Mouse (Mus musculus): ENCODE data around the gene A930017K11Rik.

The A930017K11Rik gene

DNA sequence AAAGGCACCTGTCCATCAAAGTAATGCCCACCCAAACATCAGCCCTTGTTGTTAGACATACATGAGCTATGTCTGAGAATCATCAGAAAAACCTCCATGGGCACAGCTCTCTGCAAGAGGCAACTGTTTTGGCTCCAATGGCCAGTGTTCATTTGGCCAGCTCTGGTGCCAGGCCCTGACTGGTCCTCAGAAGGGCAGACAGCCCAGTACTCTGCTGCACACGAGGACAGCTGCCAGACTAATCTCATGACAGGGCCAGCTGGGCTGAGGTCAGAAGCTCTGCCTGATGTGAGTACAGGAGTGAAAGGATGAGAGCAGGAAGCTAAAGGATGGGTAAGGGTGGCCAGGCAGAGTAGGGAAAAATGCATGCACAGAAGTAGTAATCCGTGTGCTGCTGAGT lies 27.0 kb downstream of the A930017K11Rik start:
- no peak for DNase-seq (ENCODE audit: low spot score)

DNA sequence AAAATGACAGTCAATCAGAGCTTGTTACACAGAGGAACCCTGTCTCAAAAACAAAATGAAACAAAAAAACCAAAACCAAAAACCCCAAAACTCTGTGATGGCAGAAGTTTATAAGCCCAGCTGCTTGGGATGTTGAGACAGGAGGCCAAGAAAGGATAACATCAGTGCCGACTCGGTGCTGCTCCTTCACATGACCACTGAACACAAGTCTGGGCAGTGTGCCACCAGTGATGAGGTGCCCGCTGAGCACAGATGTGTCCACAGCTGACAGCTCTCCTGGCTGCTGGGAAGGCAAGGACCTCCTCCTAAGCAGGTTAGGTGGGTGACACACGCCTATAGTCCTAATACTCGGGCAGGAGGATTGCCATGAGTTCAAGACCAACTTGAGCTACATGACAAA lies 30.2 kb downstream of the A930017K11Rik start:
- DNase-seq (ENCODE audit: low spot score): peak; percentile 59

DNA sequence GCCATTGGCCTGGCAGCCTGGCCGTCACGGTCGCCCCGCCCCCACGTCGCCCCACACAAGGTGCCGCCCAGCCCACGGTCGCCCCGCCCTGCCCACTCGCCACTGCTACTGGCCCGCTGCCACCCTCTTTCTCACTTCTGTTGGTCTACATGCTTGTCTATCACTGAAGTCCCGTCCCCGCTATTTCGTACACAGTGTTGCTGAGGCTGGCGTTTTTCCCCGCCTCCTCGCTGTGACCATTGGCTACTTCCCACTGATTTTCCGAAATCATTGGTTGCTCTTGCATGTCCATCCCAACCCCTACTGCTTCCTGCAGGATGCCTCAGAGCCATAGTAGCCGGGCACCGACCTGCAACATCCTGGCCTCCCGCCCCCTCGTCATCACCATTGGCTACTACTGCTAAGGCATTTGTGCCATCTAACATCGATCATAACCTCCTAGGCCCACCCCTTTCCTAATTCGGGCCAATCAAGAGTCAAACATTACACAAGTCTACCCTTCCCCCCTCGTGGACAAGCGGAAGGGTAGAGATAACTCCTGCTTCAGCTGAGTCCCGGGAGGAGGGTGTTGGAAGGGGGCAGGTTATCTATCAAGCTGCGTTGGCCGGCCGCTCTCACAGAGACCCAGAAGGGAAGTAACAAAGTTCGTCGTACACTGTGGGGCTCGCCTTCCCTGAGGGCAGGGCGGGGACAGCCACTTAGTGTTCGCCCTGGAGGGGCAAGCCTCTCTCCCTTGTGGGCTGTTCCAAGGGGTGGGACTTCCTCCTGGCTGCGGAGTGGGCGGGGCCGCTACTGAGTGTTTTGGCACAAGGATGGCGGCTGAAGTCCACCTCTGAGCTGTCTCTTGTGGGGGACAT lies 32.4 kb downstream of the A930017K11Rik start:
- DNase-seq (ENCODE audit: low spot score): peak; percentile 100

DNA sequence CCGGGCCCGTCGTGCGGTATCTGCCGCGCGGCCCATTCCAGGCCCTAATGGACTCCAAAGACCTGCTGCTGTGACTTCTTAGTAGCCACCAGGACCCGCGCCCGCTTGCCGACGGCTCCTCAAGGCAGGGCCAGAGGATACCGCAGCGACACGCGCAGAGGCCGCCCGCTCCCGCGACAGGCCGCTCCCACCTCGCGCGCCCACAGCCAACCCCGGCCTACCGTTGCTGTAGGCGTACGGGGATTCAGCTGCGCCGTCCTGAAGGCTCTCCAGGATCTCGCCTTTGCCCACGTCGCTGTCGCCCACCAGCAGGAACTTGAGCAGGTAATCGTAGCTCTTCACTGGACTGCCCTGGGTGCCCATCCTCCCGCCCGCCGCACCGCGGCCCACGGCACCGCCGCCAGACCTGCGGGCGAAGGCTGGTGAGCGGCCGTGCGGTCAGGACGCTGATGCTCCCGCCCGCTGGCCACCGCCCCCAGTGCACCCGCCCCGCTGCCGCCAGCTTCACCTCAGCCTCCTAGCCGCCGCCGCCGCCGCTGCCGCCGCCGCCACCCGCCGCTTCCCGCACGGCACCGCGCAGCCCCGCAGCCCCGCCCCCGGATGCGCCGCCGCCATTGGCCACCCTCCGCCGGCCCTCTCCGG lies 33.1 kb downstream of the A930017K11Rik start, which contains the start of gene Rab40c:
Gene Rab40c (minus strand): TSS at position 584 of the 642 bp plus-strand sequence.
- DNase-seq (ENCODE audit: low spot score): peak; percentile 77

DNA sequence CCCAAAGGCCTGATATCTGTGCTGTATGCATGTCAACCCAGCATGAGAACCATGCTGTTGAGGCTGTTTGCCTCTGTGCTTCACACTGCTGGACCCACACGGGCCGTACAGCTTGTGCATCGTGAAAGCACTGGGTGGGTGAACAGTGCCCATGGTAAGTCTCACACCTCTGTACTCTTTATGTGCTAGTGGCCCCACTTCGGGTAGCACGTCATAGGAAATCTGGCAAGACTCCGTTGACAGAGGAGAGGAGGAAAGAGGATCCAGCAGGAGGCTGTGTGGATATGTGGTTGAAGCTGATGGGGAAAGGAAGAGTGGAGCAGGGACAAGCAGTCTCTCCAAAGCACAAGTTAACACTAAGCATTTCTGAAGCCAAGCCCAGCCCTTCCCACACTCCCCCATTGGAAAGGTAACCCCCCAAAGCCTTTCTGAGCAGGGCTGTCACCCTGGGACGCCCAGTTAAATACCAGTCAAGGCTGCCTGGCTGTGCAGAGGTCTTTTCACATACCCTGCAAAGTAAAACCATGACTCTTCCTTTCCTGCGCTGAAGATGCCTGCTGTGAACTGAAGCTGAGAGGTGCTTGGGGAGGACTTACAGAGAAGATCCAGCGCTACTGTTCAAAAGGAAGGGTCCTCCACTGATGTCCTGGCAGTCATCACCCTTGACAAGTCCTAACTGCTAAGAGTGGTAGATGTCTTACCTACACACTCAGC lies 34.2 kb downstream of the A930017K11Rik start:
- no peak for DNase-seq (ENCODE audit: low spot score)

DNA sequence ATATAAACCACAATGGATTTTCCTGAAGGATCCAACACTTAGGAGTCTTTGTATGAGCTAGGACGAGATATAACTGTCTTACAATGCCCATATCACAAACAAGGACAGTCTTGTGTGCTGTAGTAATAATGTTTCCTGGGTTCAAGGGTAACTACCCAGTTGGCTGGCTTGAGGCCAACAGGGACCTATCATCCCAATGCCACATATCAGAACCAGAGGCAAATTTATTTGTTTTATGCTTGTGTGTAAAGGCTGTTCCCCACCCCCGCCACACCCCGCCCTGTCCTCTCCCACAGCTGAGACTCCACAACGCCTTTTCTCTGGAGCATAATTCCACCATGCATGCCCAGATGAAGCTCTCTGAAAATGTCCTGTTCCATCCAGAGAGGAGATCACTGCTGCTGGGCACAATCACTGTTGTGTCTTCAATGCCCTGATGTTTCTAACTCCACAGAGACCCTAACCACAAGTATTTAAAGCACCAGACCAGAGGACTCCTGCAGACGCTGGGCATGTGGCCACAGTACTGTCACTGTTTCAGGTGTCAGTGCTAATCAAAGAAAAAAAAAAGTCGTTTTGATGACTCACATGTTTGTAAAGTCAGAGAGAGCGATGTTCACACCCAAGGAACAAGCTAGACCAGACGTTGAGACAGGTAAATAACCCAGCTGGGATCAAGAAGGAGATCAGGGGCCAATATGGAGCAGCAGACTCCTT lies 35.3 kb downstream of the A930017K11Rik start:
- peak; percentile 72 for DNase-seq (ENCODE audit: low spot score)

DNA sequence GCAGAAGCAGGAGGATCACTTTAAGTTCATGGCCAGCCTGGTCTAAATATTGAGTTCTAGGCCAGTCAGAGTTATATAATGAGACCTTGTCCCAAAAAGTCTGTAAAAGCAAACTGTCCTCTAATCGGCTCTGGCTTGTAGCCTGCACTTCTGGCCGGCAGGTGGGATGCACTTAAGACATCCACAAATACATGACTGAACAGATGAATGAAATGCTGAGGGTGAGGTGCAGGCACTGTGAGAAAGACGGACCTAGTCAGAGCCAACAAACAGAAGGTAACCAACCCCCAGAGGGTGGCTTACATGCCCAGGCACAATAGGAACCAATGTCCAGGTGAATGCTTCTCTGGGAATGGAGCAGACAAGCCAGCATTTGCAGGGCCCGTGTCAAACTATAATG lies 38.1 kb downstream of the A930017K11Rik start:
- no peak for DNase-seq (ENCODE audit: low spot score)

DNA sequence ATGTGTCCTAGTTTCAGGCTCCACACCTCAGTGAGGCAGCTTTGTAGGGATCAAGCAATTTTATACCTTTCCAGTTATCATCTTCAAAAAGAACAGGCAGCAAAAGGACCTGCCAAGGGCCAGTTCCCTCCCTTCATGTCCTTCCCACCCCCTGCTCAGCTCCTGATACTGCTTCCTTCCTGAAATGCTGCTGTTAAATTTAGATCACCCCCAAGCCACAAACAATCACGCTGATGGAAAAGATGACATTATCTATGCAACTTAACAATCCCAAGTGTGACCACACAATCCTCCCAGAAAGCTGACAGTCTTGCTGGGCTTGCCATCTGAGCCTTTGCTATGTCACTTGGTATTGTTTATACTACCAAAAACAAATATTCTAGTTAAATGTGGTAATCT lies 38.5 kb downstream of the A930017K11Rik start:
- DNase-seq (ENCODE audit: low spot score): no peak

DNA sequence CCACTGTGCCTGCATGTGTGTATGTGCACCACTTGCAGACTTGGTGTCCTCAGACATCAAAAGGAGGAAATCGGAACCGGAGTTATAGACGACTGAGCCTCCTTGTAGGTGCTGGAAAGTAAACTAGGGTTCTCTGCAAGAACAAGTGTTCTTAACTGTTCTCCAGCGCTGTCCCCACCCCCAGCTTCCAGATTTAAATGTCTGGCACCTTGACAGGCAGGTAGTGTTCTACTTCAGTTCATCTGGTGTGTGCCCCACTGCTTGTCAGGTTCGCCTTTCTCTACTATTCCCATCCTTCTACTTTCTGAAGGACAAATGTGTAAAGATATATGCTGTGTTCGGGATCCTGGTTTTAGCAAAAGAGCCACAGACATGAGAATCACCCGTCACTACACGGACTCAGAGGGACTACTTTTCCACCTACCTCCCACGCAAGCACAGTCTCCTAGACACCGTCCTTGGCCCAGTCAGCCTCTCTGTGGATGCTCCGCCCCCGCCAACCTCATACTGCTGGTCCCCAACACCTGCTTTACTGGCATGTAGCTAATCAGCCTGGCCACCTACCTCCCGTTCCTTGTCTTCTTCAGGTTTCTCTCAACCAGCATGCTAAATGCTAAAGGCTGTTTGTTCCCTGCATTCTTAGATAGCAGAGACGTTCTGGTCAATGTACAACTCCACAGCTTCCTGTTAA lies 39.0 kb downstream of the A930017K11Rik start:
- peak; percentile 56 for DNase-seq (ENCODE audit: low spot score)

DNA sequence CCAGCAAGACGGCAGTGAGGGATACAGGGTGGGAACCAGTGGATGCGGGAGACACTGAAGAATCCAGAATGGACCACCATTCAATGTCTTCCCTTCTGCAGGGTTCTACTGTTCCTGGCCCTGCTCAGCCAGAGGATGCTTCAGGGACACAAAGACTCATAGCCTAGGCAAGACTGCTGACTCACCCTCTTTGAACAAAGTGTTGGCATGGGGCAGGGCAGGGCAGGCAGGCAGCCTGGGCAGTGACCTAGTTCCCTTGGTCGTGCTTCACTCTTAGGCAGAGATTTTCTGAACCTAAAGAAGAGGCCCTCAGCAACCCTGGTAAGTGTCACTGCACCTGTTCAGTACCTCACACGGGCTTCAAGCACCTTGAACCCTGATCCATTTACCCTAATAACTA lies 40.5 kb downstream of the A930017K11Rik start:
- DNase-seq (ENCODE audit: low spot score): no peak

DNA sequence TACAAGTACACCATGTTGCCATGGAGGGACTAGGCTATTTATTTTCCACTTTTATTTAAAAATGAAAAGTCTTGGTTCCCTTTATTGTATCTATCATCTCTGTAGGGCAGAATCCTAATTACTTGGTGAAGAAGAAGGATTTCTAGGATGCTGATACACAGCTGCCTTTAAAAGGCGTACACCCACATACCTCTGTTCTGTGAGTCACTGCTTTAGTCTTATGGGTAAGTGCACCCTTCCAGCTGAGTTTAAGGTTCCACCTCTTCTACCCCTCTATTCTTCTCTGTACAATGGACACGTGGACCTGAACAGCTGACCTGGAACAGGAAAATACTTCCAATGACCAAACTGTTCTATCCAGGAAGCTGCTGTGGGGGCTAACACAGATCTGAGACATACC lies 44.7 kb downstream of the A930017K11Rik start:
- DNase-seq (ENCODE audit: low spot score): no peak

DNA sequence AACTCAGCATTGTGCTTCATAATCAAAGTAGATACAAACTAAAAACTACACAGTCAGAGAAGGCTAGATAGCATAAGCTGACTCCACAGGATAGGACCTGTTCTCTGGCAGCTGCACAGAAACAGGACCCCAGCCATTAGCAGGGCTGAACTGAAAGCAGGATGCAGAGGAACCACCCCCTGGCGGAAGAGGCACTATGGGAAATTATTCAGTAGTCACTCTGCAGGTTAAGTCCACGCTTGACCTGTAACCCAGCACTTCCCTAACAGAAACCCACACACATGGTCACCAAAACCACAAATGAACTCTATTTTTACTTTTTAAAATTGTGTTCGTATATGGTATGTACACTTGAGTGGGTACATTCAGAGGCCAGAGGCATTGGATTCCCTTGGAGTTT lies 49.3 kb downstream of the A930017K11Rik start:
- DNase-seq (ENCODE audit: low spot score): no peak

DNA sequence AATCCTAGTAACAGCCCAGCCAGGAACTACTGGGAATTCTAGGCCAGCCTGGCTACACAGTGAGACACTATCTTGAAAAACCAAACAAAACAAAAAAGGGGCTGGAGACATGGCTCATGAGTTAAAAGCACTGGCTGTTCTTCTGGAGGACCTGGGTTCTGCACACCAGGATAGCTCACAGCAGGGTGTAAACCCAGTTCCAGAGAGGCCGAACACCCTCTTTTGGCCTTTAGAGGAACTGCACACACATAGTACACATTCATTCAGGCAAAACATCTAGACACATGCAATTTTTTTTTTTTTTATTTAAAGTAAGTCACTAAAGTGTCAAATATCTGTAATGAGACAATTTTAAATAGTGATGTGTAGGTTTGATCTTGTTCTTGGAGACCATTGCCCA lies 52.2 kb downstream of the A930017K11Rik start:
- DNase-seq (ENCODE audit: low spot score): no peak
